Mouse (Mus musculus) thymus, postnatal 4 days (tissue): ENCODE measurements around the gene Prr15l.

ENCODE experiments used
- DNase-seq: peaks from one replicate; pipeline ENCODE4 v3.0.0; 2021

Gene Prr15l

DNA sequence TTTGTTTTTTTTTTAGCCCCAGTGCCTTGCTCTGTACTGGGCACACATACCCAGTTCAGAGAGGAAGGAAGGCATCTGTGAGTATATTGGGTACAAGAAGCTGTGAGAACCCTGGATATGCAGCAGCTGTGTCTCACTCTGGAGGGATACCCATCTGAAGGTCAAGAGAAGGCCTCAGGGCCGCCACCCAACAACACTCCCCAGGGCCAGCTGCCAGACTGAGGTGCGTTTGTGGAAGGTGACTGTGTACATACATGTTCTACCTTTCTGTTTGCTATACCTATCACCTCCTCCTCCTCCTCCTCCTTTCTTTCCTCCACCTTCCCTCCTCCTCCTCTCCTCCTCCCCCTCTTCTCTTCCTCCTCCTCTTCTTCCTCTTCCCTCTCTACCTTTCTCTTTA is at the start of gene Prr15l:
Prr15l (plus strand) TSS at position 17 of the 400 bp plus-strand sequence.
- DNase-seq = no peak

DNA sequence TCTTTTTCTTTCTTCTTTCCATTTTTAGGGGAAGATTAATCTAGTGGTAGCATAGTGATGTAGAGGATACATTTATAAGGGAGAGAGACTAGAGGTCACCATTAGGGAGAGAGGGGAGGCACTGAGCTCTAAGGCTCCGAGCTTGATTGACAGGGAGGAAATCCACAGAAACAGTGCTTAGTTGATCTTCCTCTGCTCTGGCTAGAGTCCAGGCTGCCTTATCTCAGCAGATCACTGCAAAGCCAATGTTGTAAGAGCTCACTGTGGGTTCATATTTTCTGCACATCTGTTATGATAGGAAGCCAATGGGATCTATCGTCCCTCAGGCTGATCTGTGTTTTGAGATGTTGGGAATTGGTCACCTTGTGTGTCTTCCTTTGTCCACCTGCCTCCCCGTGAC is 49.2 kb upstream of the Prr15l start:
- DNase-seq = no peak

DNA sequence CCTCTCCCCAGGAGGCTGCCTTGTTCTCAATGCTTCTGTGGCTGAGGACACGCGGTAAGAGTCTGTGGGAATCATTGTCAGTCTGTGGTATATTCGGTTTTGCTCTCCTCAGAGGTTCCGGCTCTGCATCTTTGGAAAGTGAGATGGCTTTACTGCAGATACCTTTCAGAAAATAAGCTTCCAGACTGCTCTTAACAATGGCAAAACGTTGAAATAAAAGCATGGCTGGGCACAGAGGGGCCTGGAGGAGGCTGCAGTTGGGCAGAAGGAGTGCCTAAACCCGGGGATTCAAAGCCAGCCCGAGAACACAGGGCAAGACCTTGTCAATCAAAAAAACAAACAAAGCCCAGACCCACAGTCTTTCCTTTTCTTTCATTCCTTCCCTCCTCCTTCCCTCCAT is 48.5 kb upstream of the Prr15l start:
- DNase-seq = no peak

DNA sequence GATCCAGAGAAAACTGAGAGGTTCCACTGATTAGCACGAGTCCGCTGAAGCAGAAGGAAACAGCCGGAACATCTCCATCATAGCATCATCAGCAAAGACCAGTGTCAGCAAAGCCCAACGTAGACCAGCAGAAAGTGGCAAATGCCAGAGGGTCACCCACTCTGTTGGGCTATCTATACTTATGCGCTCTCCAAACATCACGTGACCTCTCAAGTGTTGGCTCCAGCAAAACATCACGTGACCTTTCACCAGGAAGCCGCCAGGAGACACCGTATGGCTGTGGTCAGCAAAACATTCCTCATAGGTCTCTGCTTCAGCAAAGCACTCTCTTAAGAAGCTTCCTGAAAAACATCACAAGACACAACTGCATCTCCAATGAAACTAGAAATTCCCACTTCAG is 47.6 kb upstream of the Prr15l start:
- DNase-seq = no peak

DNA sequence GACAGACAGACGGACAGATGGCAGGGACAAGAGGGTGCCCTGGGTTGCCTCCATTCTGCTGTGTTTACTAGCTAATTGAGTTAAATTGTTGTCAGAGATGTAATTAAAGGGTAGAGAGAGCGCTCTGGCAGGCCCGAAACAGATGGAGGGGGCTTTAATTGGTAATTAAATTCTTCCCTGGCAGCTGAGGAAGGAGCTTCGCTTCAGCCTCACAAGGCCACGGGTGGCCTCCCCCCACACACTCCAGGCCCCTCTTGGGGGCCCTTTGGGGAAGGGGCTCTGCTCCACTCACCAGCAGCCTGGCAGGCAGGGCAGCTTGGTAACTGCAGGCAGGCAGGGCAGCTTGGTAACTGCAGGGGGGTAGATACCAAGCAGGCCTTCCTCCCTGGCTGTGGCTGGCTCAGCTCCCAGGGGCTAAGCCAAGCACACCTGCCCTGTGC is 42.0 kb upstream of the Prr15l start:
- no peak for DNase-seq

DNA sequence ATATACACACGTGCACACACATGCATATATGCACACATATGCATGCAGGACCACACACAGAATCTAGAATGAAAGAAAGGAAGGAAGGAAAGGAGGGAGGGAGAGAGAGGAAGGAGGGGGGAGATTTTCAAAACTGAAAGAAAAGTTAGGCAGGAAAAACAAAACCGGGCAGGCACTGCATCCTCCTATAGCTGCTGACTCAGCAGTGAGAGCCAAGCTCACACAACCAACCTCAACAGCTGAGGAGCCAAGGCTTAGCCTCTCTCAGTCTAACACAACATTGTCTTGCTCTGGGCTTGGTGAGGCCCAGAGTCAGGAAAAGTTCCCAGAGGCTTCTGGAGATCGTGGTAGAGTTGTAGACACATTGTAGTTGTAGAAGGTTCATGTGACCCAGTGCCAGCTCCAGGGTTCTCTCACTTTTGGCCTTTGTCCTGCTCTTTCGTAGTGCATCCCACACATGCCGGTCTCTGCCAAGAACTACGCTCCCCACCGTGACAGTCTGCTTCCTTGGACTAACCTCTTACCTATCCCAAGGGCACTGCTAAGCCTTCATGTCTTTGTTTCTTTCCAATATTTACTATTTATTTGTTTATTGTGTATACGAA is 40.9 kb upstream of the Prr15l start:
- DNase-seq = no peak

DNA sequence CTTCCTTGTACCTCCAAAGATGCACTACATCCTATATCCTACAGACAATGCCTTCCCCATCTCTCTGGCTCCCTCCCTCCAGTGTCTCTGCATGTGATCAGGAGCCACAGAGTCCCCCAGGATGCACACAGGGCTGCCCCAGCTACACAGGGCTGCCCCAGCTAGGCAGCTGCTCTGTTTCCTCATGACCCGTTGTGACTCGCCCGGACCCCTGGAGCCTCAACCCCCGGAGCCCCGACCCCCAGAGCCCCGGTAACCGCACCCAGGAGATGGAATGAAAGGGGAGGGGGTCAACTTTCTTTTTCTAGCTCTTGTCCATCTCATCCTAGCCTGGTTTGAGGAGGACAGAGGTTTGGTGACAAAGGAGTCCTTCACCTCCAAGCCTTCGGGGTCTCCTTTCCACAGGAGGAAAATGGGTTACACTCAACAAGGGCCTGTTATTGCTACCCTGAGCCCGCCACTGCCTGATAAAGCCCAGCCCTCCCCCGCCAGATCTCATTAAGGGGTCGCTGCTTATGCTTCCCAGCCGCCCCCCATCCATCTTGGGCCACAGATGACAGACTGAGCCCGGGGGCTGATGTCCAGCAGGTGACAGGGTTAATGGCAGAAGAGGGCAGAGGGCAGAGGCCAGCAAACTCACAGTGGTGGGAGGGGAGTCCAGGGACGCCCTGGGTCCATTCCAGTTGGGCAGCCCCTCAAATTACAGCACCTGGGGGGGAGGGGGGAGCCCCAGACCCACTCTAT is 35.9 kb upstream of the Prr15l start:
- DNase-seq = no peak

DNA sequence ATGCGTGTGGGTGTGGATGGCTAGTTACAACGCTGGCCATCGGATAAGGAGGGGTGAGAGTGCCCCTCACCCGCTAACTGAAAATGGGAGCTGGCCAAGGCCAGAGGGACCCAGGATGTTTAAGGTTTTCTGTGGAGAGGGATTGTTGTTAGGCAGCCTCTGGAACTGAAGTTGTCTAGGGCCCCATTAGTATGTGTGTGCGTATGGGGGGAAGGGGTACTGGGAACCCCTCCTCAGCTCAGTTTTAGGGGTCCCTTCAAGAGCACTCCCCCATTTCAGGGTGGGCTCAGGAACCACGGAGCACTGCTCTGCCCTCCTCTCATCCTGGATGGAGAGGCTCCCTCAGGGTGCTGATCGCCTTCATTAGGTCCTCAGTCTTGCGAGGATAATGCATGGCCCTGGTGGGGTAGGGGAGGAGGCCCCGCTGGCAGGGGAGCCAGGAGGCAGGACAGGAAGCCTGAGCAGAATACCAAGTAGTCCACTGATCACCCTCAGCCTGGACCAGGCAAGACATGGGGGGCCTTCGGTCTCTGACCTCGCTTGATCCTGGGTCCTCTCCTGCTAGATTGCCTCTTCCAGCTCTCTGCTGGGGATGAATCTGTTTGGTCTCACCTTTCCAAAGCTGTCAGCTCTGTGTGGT is 34.6 kb upstream of the Prr15l start:
- DNase-seq = no peak

DNA sequence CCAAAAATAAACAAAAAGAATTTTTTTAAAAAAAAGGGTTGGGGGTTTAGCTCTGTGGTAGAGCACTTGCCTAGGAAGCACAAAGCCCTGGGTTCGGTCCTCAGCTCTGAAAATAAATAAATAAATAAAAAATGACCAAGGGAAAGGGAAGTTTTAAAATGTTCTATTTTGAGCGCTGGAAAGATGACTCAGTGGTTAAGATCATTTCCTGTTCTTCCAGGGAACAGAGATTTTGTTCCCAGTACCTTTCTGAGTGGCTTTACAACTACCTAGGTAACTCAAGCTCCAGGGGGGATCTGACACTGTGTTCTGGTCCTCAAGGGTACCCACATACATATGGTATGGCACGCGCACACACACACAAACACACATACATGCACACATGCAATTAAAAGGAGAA is 32.0 kb upstream of the Prr15l start:
- DNase-seq = no peak

DNA sequence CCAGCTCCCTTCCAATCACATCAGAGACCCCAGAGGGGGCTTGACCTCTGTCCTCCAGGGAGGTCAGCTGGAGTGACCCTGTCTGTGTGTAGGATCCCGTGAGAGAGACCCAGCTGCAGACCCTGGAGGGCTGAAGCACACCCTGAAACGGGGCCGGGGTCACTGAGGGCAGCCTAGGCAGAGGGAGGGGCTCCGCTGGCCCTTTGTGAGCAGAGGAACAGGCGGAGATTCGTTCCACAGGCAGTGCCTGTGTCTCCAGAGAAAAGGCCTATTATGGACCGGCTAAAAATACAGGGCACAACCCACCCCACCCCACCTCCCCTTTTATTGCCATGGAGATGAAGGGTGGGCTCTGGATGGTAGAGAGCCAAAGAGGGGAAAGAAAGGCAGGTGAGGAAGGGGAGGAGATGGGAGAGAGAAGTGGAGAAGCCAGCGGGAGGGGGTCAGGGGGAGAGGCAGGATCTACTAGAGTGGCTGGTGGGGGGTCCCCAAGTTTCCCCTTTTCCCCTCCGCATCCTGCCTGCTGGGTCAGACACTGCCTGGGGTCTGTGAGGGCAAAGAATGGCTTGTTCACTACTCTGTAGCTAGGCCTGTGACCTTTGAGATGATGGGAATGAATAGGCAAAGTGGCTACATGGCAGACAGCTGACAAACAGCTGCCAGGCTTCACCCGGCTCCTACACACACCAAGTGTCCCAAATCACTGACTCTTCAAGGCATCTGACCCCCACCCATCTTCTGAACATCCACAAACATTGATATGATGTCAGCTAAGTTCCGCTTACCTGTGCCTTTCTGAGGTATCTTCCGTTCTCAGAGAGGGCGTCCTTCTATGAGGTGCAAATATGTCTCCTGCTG is 28.2 kb upstream of the Prr15l start:
- DNase-seq = no peak

DNA sequence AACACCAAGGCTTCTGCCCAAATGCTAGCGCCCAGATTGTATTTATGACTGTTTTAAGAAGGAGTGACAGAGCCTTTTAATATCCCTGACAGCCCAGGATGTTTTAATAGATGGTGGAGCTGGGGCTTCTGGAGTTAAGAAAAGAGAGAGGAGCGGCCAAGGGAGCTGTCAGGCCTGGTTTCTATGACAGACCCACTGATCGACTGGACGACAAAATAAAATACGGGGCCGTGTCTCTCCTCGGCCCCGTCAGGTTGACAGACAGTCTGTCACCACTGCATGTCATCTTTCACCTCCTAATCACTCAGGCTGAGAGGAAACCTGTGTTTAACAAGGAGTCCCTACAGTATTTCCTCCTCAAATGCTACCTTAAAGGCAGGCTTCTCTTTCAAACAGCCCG is 26.6 kb upstream of the Prr15l start:
- DNase-seq = no peak

DNA sequence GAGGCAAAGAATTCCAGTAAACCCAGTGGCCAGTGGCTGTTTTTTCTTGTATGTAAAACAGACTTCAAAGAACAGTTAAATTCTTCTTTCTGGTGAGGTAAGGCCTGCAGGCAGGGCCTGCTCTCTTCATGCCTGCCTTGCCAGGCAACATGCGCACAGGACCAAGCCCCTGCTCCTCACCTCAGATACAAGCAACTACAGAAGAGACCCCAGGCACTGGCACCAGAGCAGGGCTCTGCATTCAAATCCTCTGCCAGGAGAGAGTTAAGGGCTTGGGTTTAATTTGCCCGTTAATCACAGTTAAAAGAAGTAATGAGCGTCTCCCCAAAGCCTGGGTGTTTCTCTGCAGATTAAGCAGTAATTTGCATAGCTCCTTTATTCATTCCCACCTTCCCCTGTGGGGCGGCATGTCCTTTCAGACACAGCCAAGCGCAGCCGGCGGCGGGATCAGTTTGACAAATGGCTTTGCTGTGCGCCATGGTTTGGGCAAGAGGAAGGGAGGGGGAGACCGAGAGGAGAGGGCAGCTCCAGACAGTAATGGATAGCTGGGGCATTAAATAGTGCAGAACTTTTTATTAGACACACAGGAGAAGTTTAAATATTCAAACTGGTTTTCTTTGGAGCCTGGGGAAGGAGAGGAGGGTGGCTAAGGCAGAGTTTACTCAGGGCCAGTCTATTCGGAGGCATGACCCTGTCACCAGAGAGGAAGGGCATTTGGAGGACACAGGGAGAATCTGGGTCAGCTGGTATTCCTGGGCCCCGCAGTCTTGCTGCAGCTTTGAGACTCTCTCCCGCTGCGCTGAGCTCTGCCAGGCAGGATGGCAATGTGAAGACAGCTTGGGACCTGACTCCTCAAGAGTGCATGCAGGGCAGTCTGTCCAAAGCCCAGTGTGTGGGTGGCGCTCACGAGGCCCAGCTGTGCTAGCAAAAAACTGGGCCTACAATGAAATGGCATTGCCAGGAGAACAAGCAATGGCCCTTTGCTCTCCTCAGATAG is 25.0 kb upstream of the Prr15l start:
- no peak for DNase-seq

DNA sequence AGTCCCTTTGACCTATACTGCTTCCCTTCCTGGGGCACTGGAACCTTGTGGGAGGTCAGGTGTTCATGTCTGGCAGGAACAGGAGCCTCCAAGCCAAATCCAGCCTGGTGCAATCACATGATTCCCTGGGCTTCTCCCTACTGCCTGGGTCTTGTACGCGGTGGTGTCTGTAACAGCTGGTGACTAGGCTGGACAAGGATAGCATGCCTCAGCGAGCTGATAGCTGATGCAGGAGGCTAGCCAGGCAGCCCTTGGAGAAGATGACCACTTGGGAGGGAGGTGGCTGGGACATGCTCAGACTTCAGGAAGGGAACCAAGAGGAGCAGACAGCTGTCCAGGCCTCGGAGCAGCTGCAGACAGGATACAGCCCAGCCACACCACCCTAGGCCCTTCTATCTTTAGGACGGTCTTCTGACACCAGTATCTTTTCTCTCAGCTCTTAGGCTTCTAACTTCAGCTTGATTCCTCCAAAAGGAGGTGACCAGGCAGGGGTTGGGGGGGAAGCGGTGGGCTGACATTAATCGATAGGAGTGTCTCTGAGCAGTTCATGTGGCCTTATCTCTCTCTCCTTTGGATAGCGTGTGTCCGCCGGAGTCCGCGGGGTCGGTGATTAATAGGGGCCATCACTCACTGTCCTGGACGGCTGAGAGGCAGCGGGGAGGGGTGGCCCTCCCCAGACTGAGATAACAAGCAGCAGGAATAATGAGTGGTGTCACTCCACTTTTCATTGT is 21.3 kb upstream of the Prr15l start:
- DNase-seq = no peak

DNA sequence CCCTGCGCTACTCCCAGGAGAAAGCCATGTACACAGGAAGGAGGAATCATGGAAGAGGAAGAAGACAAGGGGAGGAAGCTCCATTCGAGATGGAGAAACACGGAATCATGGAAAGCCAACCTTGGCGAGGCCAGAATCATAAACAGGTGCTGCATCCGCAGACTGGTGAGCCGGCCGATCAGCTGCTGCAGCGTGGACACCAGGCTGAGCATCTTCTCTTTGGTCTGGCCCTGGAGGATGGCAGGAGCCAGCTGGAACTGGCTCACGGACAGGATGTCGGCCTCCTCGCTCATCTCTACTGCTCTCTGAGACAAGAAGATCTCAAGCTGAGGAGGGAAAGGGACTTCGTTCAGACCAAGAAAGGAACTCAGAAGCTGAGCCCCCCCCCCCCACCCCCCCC is 19.3 kb upstream of the Prr15l start:
- DNase-seq = no peak

DNA sequence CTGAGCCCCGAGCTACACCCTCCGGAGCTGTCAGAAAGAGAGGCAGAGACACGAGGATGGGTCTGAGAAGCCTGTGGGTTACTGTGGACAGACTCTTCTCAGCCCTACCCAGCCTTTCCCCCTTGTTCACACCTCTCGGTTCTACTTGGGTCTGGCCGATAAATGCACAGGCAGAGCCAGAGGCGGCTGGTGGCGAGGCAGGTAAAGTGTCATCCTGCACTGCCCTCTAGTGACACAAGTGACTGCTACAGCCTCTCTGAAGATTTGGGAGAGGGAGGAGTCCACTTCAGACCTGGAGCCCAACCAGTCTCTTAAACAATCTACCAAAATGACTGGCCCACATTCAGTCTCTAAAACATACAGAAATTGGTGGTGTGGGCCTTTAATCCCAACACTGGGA is 17.9 kb upstream of the Prr15l start:
- DNase-seq = peak; percentile 81

DNA sequence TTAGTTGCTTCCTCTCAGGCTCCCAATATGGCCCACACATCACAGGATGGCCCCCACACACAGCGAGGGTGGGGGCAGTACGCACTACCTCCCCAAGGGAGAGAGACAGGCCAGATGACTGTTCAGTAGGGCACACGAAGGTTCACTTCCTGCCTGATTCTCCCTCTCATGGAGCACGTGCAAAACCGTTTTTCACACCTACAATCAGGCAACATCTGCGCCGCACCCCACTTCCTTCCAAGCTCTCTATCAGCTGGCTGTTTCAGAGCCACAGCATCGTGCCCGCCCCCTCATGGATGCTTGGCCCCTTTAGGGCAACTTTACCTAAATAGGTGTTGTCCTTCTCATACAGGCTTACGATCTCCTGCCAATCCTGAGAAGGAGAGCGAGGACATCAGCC is 15.2 kb upstream of the Prr15l start:
- DNase-seq = peak; percentile 66

DNA sequence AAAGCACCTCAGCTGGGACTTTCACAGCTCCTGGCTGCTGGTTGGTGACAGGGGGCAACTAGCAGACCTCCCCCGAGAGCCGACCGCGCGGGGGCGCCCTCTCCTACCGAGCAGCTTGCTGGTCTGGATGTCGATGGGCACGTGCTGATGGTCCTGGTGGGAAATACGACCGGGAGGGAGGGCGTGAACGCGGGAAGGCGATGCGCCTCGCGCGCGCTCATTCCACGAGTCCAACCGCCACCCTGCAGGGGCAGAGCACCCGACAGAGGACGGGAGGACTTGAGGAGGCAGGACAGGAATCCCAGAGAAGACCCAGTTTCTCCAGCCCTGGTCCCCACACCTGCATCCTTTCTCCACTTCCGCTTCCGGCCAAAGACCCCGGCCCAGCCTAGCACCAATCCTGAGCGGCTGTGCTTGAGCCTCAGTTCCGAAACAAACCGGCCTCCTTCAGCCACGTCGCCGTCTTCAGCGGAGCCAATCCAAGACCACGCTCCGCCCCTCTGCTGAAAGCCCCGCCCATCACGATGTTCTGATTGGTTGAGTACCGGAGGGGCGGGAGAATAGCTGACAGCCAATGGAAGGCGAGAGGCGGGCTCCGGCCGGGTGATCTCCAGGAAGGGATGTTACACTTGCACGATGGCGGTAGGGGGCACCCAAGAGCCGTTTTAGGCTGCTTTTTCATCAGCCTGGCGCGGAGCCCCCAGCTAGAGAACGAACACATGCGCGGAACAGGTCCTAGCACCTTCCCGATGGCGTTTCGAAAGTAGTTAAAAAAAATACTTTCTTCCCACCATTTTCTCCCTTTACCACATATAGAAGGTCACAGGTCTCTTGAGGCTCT is 11.6 kb upstream of the Prr15l start, which contains the start of gene Cdk5rap3:
Cdk5rap3 (minus strand) TSS at position 453 of the 841 bp plus-strand sequence.
- DNase-seq = peak; percentile 100

DNA sequence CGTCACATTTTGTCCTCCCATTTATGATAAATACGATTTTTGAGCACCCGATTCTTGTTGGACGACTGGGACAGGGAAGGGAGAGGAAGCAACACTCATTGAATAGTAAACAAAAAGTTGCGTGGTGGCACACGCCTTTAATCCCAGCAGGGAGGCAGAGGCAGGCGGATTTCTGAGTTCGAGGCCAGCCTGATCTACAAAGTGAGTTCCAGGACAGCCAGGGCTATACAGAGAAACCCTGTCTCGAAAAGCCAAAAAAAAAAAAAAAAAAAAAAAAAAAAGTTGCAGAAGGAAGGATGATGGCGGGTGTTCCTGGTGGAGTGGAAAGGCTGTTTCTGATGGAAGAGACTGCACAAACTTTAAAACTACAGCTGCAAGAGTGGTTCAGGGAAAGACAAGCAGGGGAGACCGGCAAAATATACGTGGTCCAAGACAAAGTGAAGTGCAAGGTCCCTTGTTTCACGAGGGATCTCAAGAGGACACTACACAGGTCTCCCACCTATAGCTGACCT is 11.0 kb upstream of the Prr15l start:
- no peak for DNase-seq

DNA sequence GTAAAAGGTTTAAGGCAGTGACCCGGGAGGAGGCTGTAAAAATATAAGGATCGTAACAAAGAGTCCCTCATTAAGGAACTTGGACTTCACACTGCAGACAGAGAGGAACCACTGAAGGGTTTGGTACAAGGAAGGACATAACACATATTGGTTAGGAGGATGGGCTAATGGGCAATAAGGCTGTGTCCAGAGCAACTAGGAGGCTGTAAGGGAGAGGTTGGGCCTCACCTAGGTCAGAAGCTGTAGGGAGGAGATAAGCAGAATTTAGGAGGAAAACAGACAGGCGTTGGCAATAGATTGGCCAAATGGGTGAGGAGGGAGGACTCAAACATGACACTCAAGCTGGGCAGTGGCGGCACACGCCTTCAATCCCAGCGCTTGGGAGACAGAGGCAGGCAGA is 10.5 kb upstream of the Prr15l start:
- no peak for DNase-seq

DNA sequence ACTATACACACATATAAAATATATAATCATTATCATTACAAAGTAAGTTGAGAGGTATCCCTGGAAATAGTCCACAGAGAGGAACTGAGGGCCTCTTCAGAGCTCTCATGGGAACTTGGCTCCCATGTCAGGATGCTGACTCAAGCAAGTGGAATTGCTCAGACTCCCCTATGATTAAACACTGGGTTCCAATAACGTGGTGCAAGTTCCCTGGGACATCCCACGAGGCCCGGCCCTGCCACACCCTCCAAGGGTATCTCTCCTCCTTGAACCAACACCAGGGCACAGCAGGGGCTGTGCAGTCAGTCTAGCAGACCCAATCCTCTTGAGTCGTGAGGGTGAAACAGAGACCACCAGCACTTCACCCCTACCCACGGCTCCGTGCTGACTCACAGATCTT is 8.9 kb upstream of the Prr15l start:
- no peak for DNase-seq
